Mouse (Mus musculus) brain, embryonic 14.5 days (tissue): ENCODE measurements around the gene Acbd7.

Experiments
- CTCF ChIP-seq: fragments of 200-500 bp; IDR thresholded peaks from 2 replicates; pipeline ENCODE4 v1.5.1; 2012; ENCODE audit warnings: inconsistent platforms, mild to moderate bottlenecking, moderate library complexity, borderline replicate concordance; ENCODE audit not compliant: insufficient read depth, insufficient read length; ENCODE audit errors: extremely low read depth
- POLR2A ChIP-seq: fragments of 200-500 bp; IDR thresholded peaks from 2 replicates; pipeline ENCODE4 v1.6.1; 2012; ENCODE audit warnings: mild to moderate bottlenecking, inconsistent platforms, borderline replicate concordance; ENCODE audit not compliant: poor library complexity, insufficient read depth, insufficient read length, severe bottlenecking; ENCODE audit errors: extremely low read depth

GRCm38 (mm10) chr2:3348422-3348821 lies 12.5 kb downstream of the Acbd7 start:
- TF ChIP-seq CTCF (no peak), POLR2A (no peak)
